Mouse (Mus musculus) hindbrain, embryonic 16.5 days (tissue): ENCODE data around the gene Taldo1. TPM values are rescaled to one million over a fixed set of nuclear protein-coding genes. Genes with fewer than 3 reads are reported as not detected.
A peak's percentile ranks its signal among the peaks of the same experiment; 100 is the strongest.
"Not testable (repeated sequence)": the region's sequence is repeated elsewhere in the genome, so short reads cannot be mapped to it uniquely, and the experiment has no call there.

ENCODE experiments used
- ATAC-seq: fragments of 200-750 bp; cut with Nextera tagmentation; 2 replicates; pipeline ENCODE4 v1.8.0; 2017; ENCODE audit warnings: moderate TSS enrichment, moderate library complexity
- H3K27ac ChIP-seq: fragments of 300-500 bp; sonication (generic); 2 replicates; pipeline ENCODE4 v1.5.1; 2014; ENCODE audit warnings: low read depth, mild to moderate bottlenecking, control low read depth, low read length, moderate library complexity
- H3K27me3 ChIP-seq: fragments of 300-500 bp; sonication (generic); replicated peaks from 2 replicates; pipeline ENCODE4 v1.6.1; 2014; ENCODE audit warnings: low read length; ENCODE audit not compliant: control insufficient read depth, insufficient read depth
- H3K36me3 ChIP-seq: fragments of 300-500 bp; sonication (generic); 2 replicates; pipeline ENCODE4 v1.6.1; 2014; ENCODE audit warnings: mild to moderate bottlenecking, low read length, moderate library complexity, mixed read lengths; ENCODE audit not compliant: control insufficient read depth, insufficient read depth
- H3K4me1 ChIP-seq: fragments of 300-500 bp; sonication (generic); 2 replicates; pipeline ENCODE4 v1.6.1; 2014; ENCODE audit warnings: low read depth, low read length; ENCODE audit not compliant: control insufficient read depth, insufficient read depth
- H3K4me2 ChIP-seq: fragments of 300-500 bp; sonication (generic); 2 replicates; pipeline ENCODE4 v1.6.1; 2014; ENCODE audit warnings: mild to moderate bottlenecking, low read length, control low read depth, moderate library complexity
- H3K4me3 ChIP-seq: fragments of 300-500 bp; sonication (generic); 2 replicates; pipeline ENCODE4 v1.5.1; 2014; ENCODE audit warnings: mild to moderate bottlenecking, low read length, control low read depth, moderate library complexity
- H3K9ac ChIP-seq: fragments of 300-500 bp; sonication (generic); 2 replicates; pipeline ENCODE4 v1.6.1; 2014; ENCODE audit warnings: low read depth, mild to moderate bottlenecking, control low read depth, low read length, moderate library complexity
- H3K9me3 ChIP-seq: fragments of 300-500 bp; sonication (generic); 2 replicates; pipeline ENCODE4 v1.6.1; 2014; ENCODE audit warnings: mild to moderate bottlenecking, low read length, moderate library complexity; ENCODE audit not compliant: control insufficient read depth
- WGBS: fragments of 180-500 bp; shearing (Covaris S2); extraction: QIAGEN DNeasy Blood & Tissue Kit; methylation state at CpG from one replicate; pipeline ENCODE4 v1.1.7; 2014; 5-methylcytosine and 5-hydroxymethylcytosine counted together
- polyA plus RNA-seq: library from polyadenylated mRNA; unstranded; fragments of >200 nt; fragmentation: Nextera tagmentation; extraction: Ambion mirVana; gene quantifications from 2 replicates; pipeline ENCODE4 v1.2.1, GENCODE M21; 2015

The Taldo1 gene
- polyA plus RNA-seq, 1 experiment from 2014 or later, result 284 TPM

DNA sequence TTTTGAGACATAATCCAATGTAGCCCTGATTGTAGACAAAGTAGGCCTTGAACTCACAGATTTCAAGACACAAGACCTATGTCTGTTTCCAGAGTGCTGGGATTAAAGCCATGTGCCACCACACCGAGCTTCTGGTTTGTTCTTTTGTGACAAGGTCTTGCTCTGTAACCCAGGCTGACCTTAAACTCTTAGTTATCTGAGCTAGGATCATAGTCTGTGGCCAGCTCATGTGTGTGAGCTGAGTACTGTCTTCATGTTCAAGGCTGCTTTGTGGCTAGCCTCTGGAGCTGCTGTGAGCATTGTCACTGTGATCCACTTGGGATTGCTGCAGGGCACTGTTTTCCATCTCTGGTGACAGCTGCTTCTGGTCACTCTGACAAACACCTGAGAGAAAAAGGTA is 3.3 kb downstream of the Taldo1 start:
- 92% methylated on average over 1 of the region's 1 CpGs for WGBS
- no peak overlapping the region for H3K4me2 ChIP-seq
- H3K9ac ChIP-seq, result no peak overlapping the region
- no peaks in the 10 kb centered on the region for H3K27me3 ChIP-seq
- no peak for ATAC-seq
- H3K27ac ChIP-seq, result no peak overlapping the region
- peaks cover 18% of the 10 kb centered on the region for H3K36me3 ChIP-seq
- no peaks in the 10 kb centered on the region for H3K9me3 ChIP-seq
- no peak overlapping the region for H3K4me3 ChIP-seq
- peaks cover 13% of the 10 kb centered on the region for H3K4me1 ChIP-seq

- no peak overlapping the region for H3K27ac ChIP-seq
- H3K36me3 ChIP-seq, result peaks cover 24% of the 10 kb centered on the region
- no peak overlapping the region for H3K9ac ChIP-seq
- no peaks in the 10 kb centered on the region for H3K4me1 ChIP-seq
- no peaks in the 10 kb centered on the region for H3K9me3 ChIP-seq
- no peak overlapping the region for H3K4me2 ChIP-seq
- ATAC-seq, result peak; percentile 63; the same call in 1 of the 2 replicates
- WGBS, result 39% methylated on average over 5 of the region's 5 CpGs
- H3K27me3 ChIP-seq, result no peaks in the 10 kb centered on the region
- no peak overlapping the region for H3K4me3 ChIP-seq
Measured at GRCm38 (mm10) chr7:141403305-141403704, 11.3 kb downstream of the Taldo1 start.

DNA sequence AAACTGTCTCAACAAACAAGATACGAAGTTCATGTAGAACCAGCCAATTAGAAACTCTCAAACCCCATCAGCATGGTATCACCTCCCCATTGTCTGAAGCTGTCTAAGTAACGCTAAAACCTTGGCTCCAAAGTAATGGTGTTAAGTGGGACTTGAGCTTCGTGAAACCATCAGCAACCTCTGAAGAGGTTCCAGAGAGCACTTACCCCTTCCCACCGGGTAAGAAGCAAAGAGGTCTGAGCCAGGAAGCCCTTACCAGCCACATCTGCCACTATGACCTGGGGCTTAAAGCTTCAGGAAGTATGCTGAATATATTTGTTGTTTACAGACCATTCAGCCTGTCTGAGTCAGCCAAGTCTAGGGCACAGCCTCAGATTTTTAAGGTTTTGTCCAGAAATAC is 13.5 kb downstream of the Taldo1 start:
- peaks cover 21% of the 10 kb centered on the region for H3K36me3 ChIP-seq
- 88% methylated on average over 4 of the region's 4 CpGs for WGBS

GRCm38 (mm10) chr7:141407670-141408069 is 15.7 kb downstream of the Taldo1 start:
- not testable (repeated sequence) for H3K4me3 ChIP-seq, H3K4me2 ChIP-seq, H3K9me3 ChIP-seq, ATAC-seq, H3K27me3 ChIP-seq, H3K9ac ChIP-seq, H3K27ac ChIP-seq, H3K4me1 ChIP-seq
- H3K36me3 ChIP-seq, result peaks cover 12% of the 10 kb centered on the region
- 98% methylated on average over 7 of the region's 7 CpGs for WGBS

More for the DNA sequence above, 13.5 kb downstream of the Taldo1 start:
- no peak overlapping the region for H3K27ac ChIP-seq
- H3K27me3 ChIP-seq, result no peaks in the 10 kb centered on the region
- H3K9me3 ChIP-seq, result no peaks in the 10 kb centered on the region
- no peak overlapping the region for H3K4me3 ChIP-seq
- H3K9ac ChIP-seq, result no peak overlapping the region
- ATAC-seq, result no peak
- H3K4me2 ChIP-seq, result no peak overlapping the region
- H3K4me1 ChIP-seq, result peaks cover 2% of the 10 kb centered on the region; the same call in 1 of the 2 replicates

DNA sequence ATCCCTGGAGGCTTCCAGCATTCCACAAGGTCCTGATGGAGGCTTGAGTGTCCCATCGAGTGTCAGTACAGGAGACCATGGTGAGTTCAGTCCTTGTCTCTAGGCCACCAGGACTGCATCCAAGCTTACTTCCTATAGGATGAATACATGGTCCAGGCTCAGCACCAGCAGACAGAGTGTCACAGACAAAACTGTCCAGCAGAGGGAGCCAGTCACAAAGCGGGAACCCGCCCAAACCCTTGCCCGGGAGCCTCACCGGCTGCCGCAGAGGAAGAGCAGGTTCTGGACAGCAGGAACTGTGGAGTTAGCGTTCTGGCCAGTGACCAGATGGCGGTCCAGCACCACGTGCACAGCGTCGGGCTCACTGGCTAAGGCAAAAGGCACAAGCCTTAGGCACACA is 16.8 kb downstream of the Taldo1 start:
- Histone ChIP-seq H3K27ac (no peak overlapping the region), H3K36me3 (peaks cover 10% of the 10 kb centered on the region), H3K4me2 (no peak overlapping the region), H3K4me1 (peaks cover 9% of the 10 kb centered on the region), H3K9ac (0 out of 2 replicates have a peak overlapping the region, but pooled peaks have one; percentile 10), H3K9me3 (no peaks in the 10 kb centered on the region), H3K4me3 (no peak overlapping the region), H3K27me3 (no peaks in the 10 kb centered on the region)
- peak; percentile 34; the same call in 1 of the 2 replicates for ATAC-seq
- 9% methylated on average over 11 of the region's 11 CpGs for WGBS

- no peak for ATAC-seq
- no peak overlapping the region for H3K9ac ChIP-seq
Measured at GRCm38 (mm10) chr7:141410631-141411030, 18.6 kb downstream of the Taldo1 start.

GRCm38 (mm10) chr7:141411667-141412066 is 19.7 kb downstream of the Taldo1 start:
- Histone ChIP-seq H3K4me2 (no peak overlapping the region), H3K4me3 (no peak overlapping the region), H3K27me3 (no peaks in the 10 kb centered on the region), H3K4me1 (peaks cover 13% of the 10 kb centered on the region), H3K36me3 (peaks cover 10% of the 10 kb centered on the region), H3K9ac (no peak overlapping the region), H3K27ac (no peak overlapping the region), H3K9me3 (no peaks in the 10 kb centered on the region)
- 100% methylated on average over 1 of the region's 1 CpGs for WGBS
- no peak for ATAC-seq

More at GRCm38 (mm10) chr7:141410631-141411030, 18.6 kb downstream of the Taldo1 start:
- H3K27me3 ChIP-seq, result no peaks in the 10 kb centered on the region
- peaks cover 13% of the 10 kb centered on the region for H3K4me1 ChIP-seq
- no peaks in the 10 kb centered on the region for H3K9me3 ChIP-seq
- peaks cover 10% of the 10 kb centered on the region for H3K36me3 ChIP-seq
- H3K4me2 ChIP-seq, result no peak overlapping the region
- H3K4me3 ChIP-seq, result no peak overlapping the region
- WGBS, result 91% methylated on average over 8 of the region's 8 CpGs
- H3K27ac ChIP-seq, result no peak overlapping the region

DNA sequence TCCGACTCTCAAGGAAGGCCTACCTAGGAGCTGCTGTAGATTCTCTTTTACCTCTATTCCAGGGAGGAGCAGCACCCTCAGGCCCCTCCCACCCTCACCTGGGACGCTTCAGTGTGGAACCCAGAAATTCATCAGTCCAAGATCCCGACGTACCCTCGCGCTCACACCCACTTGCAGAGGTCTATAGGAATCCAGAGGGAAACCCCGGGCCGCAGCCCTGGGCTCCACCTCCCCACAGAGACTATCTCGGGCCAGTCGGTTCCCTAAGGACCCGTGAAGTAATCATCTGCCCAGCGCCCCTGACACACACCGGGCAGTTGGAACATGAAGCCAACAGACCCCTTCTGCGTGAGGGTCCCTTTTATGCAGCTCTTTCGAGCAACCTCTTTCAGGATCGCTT is 21.3 kb downstream of the Taldo1 start:
- H3K4me2 ChIP-seq, result peak overlapping the region; percentile 96
- peak; percentile 12 for ATAC-seq
- peak overlapping the region; percentile 95 for H3K9ac ChIP-seq
- peaks cover 10% of the 10 kb centered on the region for H3K36me3 ChIP-seq
- WGBS, result 4% methylated on average over 16 of the region's 16 CpGs
- no peaks in the 10 kb centered on the region for H3K9me3 ChIP-seq
- H3K4me1 ChIP-seq, result peaks cover 13% of the 10 kb centered on the region
- peak overlapping the region; percentile 76 for H3K4me3 ChIP-seq
- no peaks in the 10 kb centered on the region for H3K27me3 ChIP-seq
- peak overlapping the region; percentile 87 for H3K27ac ChIP-seq

- Histone ChIP-seq H3K27me3 (no peaks in the 10 kb centered on the region), H3K9ac (peak within 1 kb of the TSS; percentile 95), H3K36me3 (peaks cover 10% of the 10 kb centered on the region), H3K27ac (peak within 1 kb of the TSS; percentile 87), H3K4me1 (peaks cover 12% of the 10 kb centered on the region), H3K9me3 (no peaks in the 10 kb centered on the region), H3K4me3 (peak within 1 kb of the TSS; percentile 76), H3K4me2 (peak within 1 kb of the TSS; percentile 96)
- under 1% methylated on average over 52 of the region's 56 CpGs for WGBS
- ATAC-seq, result peak; percentile 87
Measured at GRCm38 (mm10) chr7:141413809-141414584, 22.0 kb downstream of the Taldo1 start, which contains the start of gene Gatd1. Gene Gatd1, minus strand, starts transcription at chr7:141414136.
